Mouse (Mus musculus): ENCODE data around the gene Snapin. TPM values are rescaled to one million over a fixed set of nuclear protein-coding genes. Genes with fewer than 3 reads are reported as not detected.
A peak's percentile ranks its signal among the peaks of the same experiment; 100 is the strongest.

Snapin gene
- total RNA-seq, 2 experiments from 2014 or later, result 71.3 to 74.7 TPM

GRCm38 (mm10) chr3:90508287-90508949 is 17.6 kb upstream of the Snapin start:
- DNase-seq (ENCODE audit: low spot score in 2 of 2), result no peak

- DNase-seq (ENCODE audit: low spot score in 2 of 2), result no peak
These were observed 15.5 kb upstream of the Snapin start for GRCm38 (mm10) chr3:90506362-90506761.

DNA sequence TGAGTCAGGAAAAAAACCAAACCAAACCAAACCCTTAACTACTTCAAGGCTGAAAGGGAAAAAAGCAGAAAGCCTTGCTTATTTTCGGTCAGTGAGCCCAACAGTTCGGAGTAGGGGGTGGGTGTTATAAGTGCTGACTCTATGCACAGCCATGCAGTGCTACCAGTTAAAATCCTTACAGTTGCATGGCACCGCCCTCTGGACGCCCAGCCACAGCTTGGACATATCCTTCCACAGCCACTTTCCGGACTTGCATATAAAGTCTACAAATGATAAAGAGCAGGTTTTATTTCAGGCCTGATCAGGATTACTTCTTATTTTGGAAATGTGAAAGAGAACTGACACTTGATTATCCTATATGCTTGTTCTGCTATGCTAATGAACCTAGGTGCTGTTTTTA is 14.4 kb upstream of the Snapin start:
- no peak for DNase-seq (ENCODE audit: low spot score in 2 of 2)

DNA sequence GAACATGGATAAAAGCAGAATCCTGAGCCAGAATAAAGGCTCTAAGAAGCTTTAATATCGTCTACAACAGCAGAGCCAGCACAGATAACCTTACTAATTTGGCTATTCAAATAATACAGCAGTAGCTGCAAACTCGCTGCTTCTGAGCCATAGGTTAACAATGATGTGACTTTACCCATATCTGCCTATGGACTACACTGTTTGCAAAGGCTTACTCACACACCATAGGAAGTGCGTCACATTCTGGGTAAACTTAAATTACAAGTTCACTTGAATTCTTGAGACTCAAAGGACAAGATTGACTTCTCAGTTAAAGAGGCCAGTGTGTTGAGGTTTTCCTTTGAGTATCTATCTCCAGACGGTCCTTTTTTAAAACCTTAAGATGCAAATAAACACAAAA is 12.6 kb upstream of the Snapin start:
- no peak for DNase-seq (ENCODE audit: low spot score in 2 of 2)

GRCm38 (mm10) chr3:90497597-90497996 is 6.8 kb upstream of the Snapin start:
- DNase-seq (ENCODE audit: low spot score in 2 of 2), result no peak

DNA sequence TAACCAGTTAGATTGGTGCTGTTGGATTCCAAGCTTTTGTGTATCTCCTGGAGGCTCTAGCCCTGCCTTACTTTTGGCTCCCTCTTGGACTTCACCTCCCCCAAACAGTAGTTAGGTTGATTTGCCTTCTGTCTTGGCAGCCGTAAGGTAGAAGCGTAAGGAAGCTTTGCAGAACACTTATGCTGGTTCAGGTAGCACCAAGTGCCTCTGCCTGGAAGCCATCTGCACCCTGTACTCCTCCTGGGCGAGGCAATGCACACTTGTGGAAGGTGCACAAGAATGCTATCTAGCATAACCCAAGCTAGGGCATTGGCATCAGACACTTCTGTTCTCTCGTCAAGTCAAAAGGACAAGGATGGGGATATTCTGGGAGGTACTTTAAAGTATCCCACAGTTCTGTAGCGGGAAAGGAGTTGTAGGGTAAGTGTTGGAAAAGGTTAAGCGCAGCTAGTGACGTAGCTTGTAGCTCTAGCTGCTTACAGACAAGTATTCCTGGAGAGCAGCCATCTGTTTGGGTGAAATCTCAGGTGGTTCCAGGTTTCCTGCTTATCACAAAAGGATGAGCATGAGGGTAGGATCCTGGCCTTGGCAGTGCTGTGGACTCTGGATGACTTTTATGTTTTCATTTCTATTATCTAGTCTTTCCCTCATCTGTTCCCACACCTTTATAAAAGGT is 5.2 kb upstream of the Snapin start:
- no peak for DNase-seq (ENCODE audit: low spot score in 2 of 2)

DNA sequence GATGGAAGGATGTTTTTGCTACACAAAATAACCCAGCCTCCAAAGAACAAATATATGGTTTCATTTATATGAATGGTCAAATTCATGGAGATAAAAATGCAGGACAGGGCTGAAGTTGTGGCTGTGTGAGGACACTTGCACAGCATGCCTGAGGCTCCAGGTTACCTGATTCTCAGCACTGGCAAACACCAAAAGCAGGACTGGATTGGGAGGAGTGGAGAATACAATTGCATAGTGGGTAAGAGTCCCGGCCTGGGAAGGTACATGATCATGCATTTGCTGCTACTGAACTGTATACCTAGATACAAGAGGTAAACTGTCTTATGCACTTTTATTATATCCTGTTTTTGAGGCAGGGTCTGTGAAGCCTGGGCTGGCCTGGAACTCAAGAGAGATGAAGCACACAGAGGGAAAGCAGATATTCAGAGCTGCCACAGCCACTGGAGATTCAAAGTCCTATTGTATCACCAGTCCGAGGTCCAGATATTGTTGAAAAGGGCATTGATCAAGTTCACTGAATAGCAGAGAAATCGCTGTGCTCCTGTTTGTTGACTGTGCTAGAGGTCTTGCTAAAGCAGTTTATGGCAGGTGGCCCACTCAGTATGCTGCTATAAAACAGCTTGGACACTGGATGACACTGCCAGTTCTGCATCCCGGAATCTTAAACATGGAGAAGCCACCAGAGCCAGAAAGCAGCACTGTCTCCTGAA is 3.2 kb upstream of the Snapin start:
- DNase-seq (ENCODE audit: low spot score in 2 of 2), result no peak

GRCm38 (mm10) chr3:90491350-90491749 is 517 bp upstream of the Snapin start:
- DNase-seq (ENCODE audit: low spot score in 2 of 2), result no peak

DNA sequence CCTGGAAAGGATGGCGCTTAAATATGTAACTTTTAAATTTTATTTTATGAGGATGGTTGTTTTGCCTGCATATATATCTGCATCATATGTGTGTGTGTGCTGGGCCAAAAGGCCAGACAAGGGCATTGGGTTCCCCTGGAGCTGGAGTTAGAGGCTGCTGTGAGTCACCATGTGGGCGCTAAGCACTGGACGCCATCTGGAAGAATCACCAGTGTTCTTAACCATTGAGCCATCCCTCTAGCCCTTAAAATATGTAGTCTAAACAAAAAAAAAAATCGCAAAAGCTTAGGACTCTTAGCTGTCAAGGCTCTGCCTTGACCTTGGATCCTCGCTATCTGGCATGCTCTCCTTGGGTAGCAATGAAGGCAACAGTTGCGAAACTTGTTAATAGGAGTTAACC is 2.3 kb downstream of the Snapin start:
- no peak for DNase-seq (ENCODE audit: low spot score in 2 of 2)

DNA sequence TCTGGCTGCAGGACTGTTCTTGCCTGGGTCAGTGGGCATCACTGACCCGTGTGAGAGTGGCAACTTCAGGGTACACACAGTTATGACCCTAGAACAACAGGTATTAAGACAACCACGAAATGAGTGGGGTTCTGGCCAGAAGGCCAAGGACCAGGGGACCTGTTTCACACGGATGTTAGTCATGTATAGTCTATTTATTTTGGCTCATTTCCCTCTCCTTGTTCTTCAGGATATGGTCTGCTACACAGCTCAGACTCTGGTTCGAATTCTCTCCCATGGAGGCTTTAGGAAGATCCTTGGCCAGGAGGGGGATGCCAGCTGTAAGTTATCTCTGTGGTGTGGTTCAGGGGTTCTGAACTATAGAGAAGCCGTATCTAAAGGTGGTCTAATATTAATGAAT is 3.8 kb downstream of the Snapin start:
- no peak for DNase-seq (ENCODE audit: low spot score in 2 of 2)

GRCm38 (mm10) chr3:90475831-90476611 is 14.8 kb downstream of the Snapin start, which contains the start of gene Ilf2:
Gene Ilf2, plus strand, starts transcription at chr3:90476126.
- peak; percentile 86 to 94 for DNase-seq (ENCODE audit: low spot score in 2 of 2)

DNA sequence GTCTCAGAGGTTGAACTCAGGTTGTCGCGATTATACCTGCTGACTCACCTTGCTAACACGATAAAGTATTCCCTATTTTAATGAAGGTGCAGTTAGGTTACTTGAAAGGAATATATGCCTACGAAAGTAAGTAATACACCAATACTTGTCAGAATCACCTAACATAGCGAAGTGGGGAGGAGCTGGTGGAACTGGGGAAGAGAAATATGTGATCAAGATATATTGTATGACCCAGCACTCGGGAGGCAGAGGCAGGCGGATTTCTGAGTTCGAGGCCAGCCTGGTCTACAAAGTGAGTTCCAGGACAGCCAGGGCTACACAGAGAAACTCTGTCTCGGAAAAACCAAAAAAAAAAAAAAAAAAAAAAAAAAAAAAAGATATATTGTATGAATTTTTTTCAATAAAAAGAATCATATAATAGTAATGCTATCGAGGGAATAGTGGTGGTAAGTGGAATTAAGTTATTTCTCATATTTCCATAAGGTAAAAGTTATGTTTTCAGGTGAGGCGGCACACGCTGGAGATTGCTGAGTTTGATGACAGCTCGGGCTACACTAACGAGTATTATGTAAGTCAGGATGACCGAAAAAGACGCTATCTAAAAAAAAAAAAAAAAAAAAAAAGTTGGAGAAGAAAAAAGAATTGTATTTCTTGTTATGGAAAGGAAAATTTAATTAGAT is 15.5 kb downstream of the Snapin start:
- no peak for DNase-seq (ENCODE audit: low spot score in 2 of 2)

DNA sequence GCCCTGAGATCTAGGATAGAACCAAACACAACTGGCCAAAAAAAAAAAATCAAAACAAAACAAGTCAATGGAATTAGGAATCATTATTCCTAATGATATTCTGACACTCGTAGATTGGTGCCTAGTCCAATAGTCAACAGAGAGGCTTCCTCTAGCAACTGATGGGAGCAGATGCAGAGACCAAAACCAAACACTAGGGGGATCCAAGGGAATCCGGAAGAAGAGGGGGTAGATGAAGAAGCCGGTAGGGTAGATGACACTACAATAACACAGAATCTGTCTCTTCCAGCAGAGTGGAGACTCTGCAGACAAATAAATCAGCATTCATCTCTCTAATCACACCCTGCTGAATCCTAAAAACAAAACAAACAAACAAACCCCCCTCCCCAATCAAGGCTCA is 18.6 kb downstream of the Snapin start:
- DNase-seq (ENCODE audit: low spot score in 2 of 2), result peak in 1 of 2 experiments; percentile 38

DNA sequence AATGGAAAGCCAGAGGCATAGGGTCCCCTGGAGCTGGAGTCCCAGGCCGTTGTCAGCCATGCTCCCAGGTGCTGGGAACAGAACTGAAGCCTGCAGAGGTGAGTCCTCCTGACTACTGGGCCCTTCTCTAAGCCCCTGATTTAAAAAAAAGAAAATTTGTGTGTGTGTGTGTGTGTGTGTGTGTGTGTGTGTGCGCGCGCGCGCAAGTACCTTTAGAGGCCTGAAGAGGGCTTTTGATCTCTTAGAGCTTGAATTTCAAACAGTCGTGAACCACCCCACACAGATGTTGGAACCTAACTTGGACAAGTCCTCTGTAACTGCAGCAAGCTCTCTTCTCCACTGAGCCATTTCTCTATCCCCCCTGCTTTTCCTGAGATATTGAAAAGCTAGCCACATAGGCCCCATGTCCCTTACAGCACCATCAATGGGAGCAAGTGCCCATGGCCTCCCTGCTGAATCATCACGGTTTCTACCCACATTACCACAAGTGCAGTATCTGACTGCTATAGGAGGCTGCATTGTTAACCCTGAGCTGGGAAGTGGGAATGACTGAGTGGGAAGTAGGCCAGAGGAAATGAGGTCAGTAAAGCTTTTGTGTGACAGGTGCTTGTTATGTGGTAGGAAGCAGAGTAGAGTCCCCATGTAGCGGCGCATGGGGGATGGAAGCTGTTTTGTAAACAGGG is 23.1 kb downstream of the Snapin start:
- no peak for DNase-seq (ENCODE audit: low spot score in 2 of 2)

- DNase-seq (ENCODE audit: low spot score in 2 of 2), result peak in 1 of 2 experiments; percentile 59
These were observed 24.5 kb downstream of the Snapin start for GRCm38 (mm10) chr3:90466311-90466766.

DNA sequence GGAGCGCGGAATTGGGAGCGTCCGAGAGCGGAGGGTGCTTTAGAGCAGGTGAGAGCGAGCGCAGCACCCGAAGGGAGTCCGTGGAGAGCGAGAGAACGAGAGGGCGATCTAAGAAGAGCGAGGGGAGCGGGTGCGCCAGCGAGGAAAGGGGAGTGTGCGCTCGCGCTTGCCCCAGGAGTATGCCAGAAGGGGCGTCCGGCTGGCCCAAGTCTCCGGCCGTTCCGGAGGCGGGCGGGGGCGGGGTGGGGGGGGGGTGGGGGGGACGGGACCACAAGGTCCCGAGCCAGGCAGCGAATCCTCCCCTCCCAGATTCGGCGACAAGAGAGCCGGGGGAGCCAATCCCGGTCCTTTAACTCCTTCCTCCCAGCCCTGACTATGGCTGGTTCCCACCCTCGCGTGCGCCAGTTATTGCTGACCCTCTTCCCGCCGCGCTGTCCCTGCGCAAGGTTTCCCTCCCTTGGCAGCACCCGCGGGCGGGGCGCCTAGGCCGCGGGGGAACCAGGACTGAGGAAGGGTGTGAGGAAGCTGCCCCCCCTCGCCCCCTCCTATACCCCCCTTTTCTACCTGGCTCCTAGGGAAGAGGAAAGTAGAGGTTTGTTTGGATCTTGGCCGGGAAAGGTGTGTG is 25.0 kb downstream of the Snapin start, which contains the start of gene Npr1:
TSS of gene Npr1 (minus strand) at position 181 of the 625 bp plus-strand sequence.
- peak in 1 of 2 experiments; percentile 40 for DNase-seq (ENCODE audit: low spot score in 2 of 2)

DNA sequence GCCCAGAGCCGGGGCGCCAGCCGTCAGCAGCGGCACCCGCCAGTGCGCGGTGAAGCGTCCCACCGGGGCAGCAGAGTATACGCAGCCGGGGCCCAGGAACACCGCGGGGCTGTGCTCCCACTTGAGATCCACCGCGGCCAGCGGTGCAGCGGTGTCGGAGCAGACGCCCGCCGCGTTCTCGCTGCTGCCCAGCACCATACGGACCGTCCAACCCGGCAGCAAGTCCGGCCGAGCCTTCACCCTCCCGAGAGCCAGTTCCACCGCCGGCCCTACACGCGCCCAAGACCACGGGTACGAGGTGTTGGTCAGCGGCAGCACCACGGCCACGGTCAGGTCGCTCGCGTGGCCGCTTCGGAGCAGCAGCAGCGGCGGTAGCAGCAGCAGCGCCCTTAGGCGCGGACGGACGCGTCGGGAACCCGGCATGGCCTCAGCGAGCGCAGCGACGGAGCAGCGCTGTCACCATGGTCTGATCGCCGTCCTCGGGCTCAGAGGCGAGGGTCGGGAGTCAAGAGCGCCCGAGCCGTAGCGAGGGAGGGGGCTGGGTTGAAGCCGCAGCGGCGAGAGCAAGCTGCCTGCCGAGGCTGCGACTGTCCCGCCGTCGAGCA is 25.6 kb downstream of the Snapin start:
- DNase-seq (ENCODE audit: low spot score in 2 of 2), result peak in 1 of 2 experiments; percentile 57

- peak in 1 of 2 experiments; percentile 36 for DNase-seq (ENCODE audit: low spot score in 2 of 2)
These were observed 26.2 kb downstream of the Snapin start for GRCm38 (mm10) chr3:90464552-90465080.

DNA sequence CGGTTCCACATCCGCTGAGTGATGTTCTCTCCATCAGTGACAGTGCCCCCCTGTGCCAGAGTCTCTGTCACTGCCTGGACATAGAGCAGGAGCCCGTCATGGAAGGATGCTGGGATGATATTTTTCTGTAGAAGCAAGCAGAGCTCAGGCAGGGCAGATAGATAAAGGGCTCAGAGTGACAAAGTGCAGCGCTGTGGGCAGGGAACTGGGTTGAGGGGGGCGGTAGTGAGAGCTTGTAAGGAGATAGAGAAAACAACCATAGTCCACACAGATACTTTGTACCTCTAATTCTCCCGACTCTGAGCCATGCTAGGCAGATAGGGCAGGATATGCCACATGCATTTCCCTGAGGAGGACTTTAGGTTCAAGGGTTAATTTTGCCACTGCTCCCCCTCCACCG is 28.3 kb downstream of the Snapin start:
- DNase-seq (ENCODE audit: low spot score in 2 of 2), result no peak
